Mouse (Mus musculus) neural tube, embryonic 10.5 days (tissue): ENCODE measurements around the gene Gm42674.

Experiments
- DNase-seq: peaks from one replicate; pipeline ENCODE4 v3.0.0-alpha.2; 2017; ENCODE audit warnings: low spot score; ENCODE audit errors: extremely low spot score

Gene Gm42674

GRCm38 (mm10) chr3:90598212-90598611 is 3.5 kb upstream of the Gm42674 start:
- DNase-seq, result no peak

DNA sequence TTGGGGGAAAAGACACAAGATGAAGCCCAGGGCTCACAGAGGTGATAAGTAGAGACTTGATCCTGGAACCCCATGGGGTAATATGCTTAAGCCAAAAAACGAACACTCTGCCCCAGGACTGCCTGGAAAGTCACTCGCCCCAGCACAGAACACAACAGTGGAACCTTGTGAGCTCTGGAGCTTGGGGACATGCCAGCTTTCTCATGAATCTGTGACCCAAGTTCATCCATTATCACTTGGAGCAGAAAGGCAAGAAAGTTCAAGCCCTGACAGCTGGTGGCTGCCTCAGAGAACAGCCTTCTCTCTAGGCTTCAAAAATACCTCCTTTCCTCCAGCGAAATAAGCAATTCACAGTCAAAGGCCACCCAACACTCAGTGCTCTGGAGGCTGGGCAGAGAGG is 2.3 kb upstream of the Gm42674 start:
- no peak for DNase-seq

DNA sequence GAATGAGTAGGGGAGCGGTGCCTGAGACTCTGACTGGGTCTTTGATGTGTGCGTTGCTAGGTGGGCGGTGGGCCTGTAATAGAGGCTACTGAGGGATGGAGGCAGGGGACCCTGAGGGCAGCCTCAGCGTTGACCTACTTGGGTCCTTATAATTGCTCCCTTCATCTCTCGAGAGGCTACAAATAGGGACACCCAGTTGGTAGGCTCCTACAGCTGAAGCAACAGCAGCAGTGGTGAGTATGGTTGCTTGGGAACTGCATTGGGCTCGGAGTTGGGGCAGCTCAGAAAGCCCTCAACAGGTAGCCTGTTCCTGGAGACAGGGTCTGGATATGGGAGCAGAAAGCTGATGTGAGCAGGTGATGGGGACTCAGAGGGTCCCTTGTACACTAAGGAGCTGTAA is 1.7 kb upstream of the Gm42674 start:
- DNase-seq, result no peak

DNA sequence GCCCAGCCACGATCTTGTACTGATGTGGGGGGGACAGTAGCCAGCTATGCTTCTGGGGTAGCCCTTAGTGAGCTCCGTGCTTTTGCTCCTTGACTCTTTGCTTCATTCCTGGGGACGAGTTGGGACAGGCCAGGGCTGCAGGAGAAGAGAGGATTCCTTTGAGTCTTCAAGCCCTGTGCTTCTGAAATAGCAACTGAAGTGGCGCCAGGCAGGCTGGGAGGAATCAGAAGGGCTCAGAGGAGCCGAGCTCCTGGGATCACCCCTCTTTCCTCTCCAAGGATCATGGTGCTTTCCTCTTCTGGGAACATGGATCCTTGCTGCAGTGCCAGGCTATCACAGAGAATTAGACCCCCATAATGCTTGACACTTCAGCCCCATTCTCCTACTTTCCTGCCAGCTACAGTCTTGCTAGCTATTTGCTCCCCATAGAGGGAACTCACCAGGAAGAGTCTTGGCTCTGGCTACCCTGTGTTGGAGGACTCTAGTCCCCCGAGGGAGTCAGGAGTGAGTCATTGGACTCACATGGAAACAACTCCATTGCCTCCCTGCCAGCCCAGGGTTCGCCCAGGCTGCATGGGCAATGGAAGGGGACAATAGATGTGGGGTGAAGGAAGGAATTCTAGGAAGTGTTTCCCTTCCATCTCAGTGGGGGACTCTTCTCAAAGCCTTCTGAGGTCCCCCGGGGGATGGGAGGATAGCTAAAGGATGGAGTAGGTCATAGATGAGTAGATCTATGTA is 1.1 kb upstream of the Gm42674 start:
- no peak for DNase-seq

DNA sequence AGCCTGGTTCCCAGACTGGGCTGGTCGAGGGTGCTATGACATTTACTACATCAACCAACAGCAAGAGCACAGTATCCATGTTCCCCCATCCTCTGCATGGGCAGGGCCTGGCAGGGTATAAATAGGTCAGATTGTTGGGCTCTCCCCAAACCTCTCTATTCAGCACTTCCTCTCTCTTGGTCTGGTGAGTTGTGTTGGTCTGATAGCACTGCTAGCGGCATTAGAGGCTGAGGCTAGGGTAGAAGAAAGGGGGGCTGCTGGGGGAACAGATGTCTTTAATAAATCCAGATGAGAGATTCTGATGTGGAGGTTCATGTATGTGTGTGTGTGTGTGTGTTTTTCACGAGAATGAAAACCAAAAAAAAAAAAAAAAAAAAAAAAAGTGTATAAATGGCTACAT is 1.9 kb downstream of the Gm42674 start, which contains the start of gene S100a4:
Gene S100a4, plus strand, starts transcription at position 149 of the 400 bp plus-strand sequence.
- DNase-seq, result no peak

- no peak for DNase-seq
Measured at GRCm38 (mm10) chr3:90604416-90604815, 2.7 kb downstream of the Gm42674 start.

DNA sequence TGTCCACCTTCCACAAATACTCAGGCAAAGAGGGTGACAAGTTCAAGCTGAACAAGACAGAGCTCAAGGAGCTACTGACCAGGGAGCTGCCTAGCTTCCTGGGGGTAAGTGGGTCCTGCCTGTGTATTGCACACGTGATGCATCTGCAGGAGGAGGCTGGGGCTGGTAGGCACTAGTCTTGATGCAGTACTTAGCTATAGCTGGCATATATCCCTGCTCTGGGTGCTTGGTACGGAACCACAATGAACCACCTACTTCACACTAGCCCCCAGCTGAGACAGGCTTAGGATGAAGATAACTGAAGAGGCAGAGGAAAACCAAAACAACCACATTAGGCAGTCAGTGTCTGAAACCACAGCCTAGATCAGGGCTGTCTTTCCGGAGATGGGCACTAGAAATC is 3.3 kb downstream of the Gm42674 start:
- DNase-seq, result no peak

GRCm38 (mm10) chr3:90605736-90606135 is 4.0 kb downstream of the Gm42674 start:
- no peak for DNase-seq

GRCm38 (mm10) chr3:90606185-90606584 is 4.5 kb downstream of the Gm42674 start:
- DNase-seq, result peak; percentile 42

GRCm38 (mm10) chr3:90607361-90607760 is 5.7 kb downstream of the Gm42674 start:
- DNase-seq, result no peak

- no peak for DNase-seq
Measured at GRCm38 (mm10) chr3:90608223-90608622, 6.5 kb downstream of the Gm42674 start, which contains the start of gene S100a5. S100a5 (plus strand) TSS chr3:90608523.

GRCm38 (mm10) chr3:90609102-90609501 is 7.4 kb downstream of the Gm42674 start:
- no peak for DNase-seq

GRCm38 (mm10) chr3:90611494-90611893 is 9.8 kb downstream of the Gm42674 start:
- DNase-seq, result no peak

GRCm38 (mm10) chr3:90612061-90612460 is 10.4 kb downstream of the Gm42674 start:
- no peak for DNase-seq

GRCm38 (mm10) chr3:90612728-90613291 is 11.1 kb downstream of the Gm42674 start, which contains the start of gene S100a6:
S100a6 (plus strand) TSS chr3:90612882.
- DNase-seq, result peak; percentile 71

GRCm38 (mm10) chr3:90613461-90614147 is 11.9 kb downstream of the Gm42674 start:
- no peak for DNase-seq

GRCm38 (mm10) chr3:90614148-90614530 is 12.4 kb downstream of the Gm42674 start:
- DNase-seq, result no peak

GRCm38 (mm10) chr3:90614611-90615251 is 13.0 kb downstream of the Gm42674 start:
- no peak for DNase-seq

- DNase-seq, result peak; percentile 47
Measured at GRCm38 (mm10) chr3:90615415-90615814, 13.7 kb downstream of the Gm42674 start.

- DNase-seq, result no peak
Measured at GRCm38 (mm10) chr3:90615911-90616310, 14.2 kb downstream of the Gm42674 start.

DNA sequence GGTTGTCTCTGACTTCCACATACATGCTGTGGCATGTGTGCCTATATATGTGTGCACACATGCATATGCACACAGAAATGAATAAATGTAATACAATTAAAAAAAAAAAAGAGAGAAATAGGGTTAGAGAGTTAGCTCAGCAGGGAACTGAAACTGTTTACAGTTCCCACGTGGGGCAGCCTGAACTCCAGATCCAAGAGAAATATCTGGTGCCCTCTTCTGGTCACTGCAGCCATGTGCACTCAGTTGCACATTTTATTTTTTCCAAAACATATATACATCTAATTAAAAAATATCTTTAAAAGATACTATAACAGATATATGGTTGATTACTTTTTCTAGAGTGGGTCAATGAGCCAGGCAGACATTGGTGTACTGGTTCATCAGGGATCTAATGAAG is 15.9 kb downstream of the Gm42674 start:
- no peak for DNase-seq

- no peak for DNase-seq
Measured at GRCm38 (mm10) chr3:90621552-90621951, 19.8 kb downstream of the Gm42674 start.
